Mouse (Mus musculus): Measurements from ENCODE around the gene Ccdc149. TPM values are rescaled to one million over a fixed set of nuclear protein-coding genes. Genes with fewer than 3 reads are reported as not detected.

The Ccdc149 gene
- 9.3 and 9.5 TPM in 2 replicates for polyA plus RNA-seq (2014; fragmentation: Nextera tagmentation; extraction: Ambion mirVana)

GRCm38 (mm10) chr5:52470991-52471801 is at the start of gene Ccdc149:
Gene Ccdc149, minus strand, starts transcription at chr5:52471521.
- H3K9ac ChIP-seq (replicated peaks; ENCODE audit: low read length) = peak within 1 kb of the TSS; percentile 91
- H3K27ac ChIP-seq (replicated peaks; ENCODE audit: low read depth, low read length) = peak within 1 kb of the TSS; percentile 89
- peak within 1 kb of the TSS; percentile 84 for H3K4me2 ChIP-seq (ENCODE audit: low read length)
- peak; percentile 87 for DNase-seq
- no peaks in the 10 kb centered on the region for H3K36me3 ChIP-seq (ENCODE audit: control insufficient read depth, insufficient read depth, low read length)
- H3K9me3 ChIP-seq (ENCODE audit: control insufficient read depth, low read length) = no peaks in the 10 kb centered on the region
- peak; percentile 92 for ATAC-seq (ENCODE audit: low FRiP score, low TSS enrichment)
- peak within 1 kb of the TSS; percentile 72 for H3K4me3 ChIP-seq (replicated peaks; ENCODE audit: low read depth, low read length)
- H3K4me1 ChIP-seq (ENCODE audit: control insufficient read depth, insufficient read depth, low read length) = peaks cover 6% of the 10 kb centered on the region
- no peaks in the 10 kb centered on the region for H3K27me3 ChIP-seq (ENCODE audit: control insufficient read depth, insufficient read depth, low read length)
- under 1% methylated on average over 64 of the region's 65 CpGs for WGBS

- Histone ChIP-seq H3K27me3 (ENCODE audit: control insufficient read depth, insufficient read depth, low read length) (no peaks in the 10 kb centered on the region), H3K4me3 (replicated peaks; ENCODE audit: low read depth, low read length) (no peak overlapping the region), H3K36me3 (ENCODE audit: control insufficient read depth, insufficient read depth, low read length) (no peaks in the 10 kb centered on the region), H3K9ac (replicated peaks; ENCODE audit: low read length) (no peak overlapping the region), H3K9me3 (ENCODE audit: control insufficient read depth, low read length) (no peaks in the 10 kb centered on the region), H3K27ac (replicated peaks; ENCODE audit: low read depth, low read length) (no peak overlapping the region), H3K4me1 (ENCODE audit: control insufficient read depth, insufficient read depth, low read length) (peaks cover 4% of the 10 kb centered on the region; the same call in 1 of the 2 replicates), H3K4me2 (ENCODE audit: low read length) (no peak overlapping the region)
- no peak for ATAC-seq (ENCODE audit: low FRiP score, low TSS enrichment)
- DNase-seq = no peak
- WGBS = 89% methylated on average over 2 of the region's 2 CpGs
Observed at GRCm38 (mm10) chr5:52519921-52520320, 48.6 kb upstream of the Ccdc149 start.

- Histone ChIP-seq H3K9ac (replicated peaks; ENCODE audit: low read length) (peak overlapping the region; percentile 53), H3K4me1 (ENCODE audit: control insufficient read depth, insufficient read depth, low read length) (peaks cover 4% of the 10 kb centered on the region; the same call in 1 of the 2 replicates), H3K4me3 (replicated peaks; ENCODE audit: low read depth, low read length) (peak overlapping the region; percentile 29), H3K4me2 (ENCODE audit: low read length) (peak overlapping the region; percentile 63), H3K36me3 (ENCODE audit: control insufficient read depth, insufficient read depth, low read length) (no peaks in the 10 kb centered on the region), H3K27me3 (ENCODE audit: control insufficient read depth, insufficient read depth, low read length) (no peaks in the 10 kb centered on the region), H3K27ac (replicated peaks; ENCODE audit: low read depth, low read length) (0 out of 2 replicates have a peak overlapping the region, but pooled peaks have one; percentile 43), H3K9me3 (ENCODE audit: control insufficient read depth, low read length) (no peaks in the 10 kb centered on the region)
- DNase-seq (peak; percentile 76), ATAC-seq (ENCODE audit: low FRiP score, low TSS enrichment) (peak; percentile 60; the same call in 1 of the 2 replicates)
- 15% methylated on average over 21 of the region's 21 CpGs for WGBS
Observed at GRCm38 (mm10) chr5:52516072-52516476, 44.8 kb upstream of the Ccdc149 start.

GRCm38 (mm10) chr5:52515246-52516021 is 44.1 kb upstream of the Ccdc149 start:
- Histone ChIP-seq H3K27me3 (ENCODE audit: control insufficient read depth, insufficient read depth, low read length) (no peaks in the 10 kb centered on the region), H3K27ac (replicated peaks; ENCODE audit: low read depth, low read length) (0 out of 2 replicates have a peak overlapping the region, but pooled peaks have one; percentile 43), H3K4me3 (replicated peaks; ENCODE audit: low read depth, low read length) (peak overlapping the region; percentile 29), H3K36me3 (ENCODE audit: control insufficient read depth, insufficient read depth, low read length) (no peaks in the 10 kb centered on the region), H3K4me1 (ENCODE audit: control insufficient read depth, insufficient read depth, low read length) (peaks cover 4% of the 10 kb centered on the region; the same call in 1 of the 2 replicates), H3K9ac (replicated peaks; ENCODE audit: low read length) (peak overlapping the region; percentile 53), H3K4me2 (ENCODE audit: low read length) (peak overlapping the region; percentile 63), H3K9me3 (ENCODE audit: control insufficient read depth, low read length) (no peaks in the 10 kb centered on the region)
- DNase-seq (peak; percentile 91), ATAC-seq (ENCODE audit: low FRiP score, low TSS enrichment) (peak; percentile 55; the same call in 1 of the 2 replicates)
- 18% methylated on average over 22 of the region's 22 CpGs for WGBS

GRCm38 (mm10) chr5:52511089-52511488 is 39.8 kb upstream of the Ccdc149 start:
- no peak for DNase-seq
- no peaks in the 10 kb centered on the region for H3K9me3 ChIP-seq (ENCODE audit: control insufficient read depth, low read length)
- no peak overlapping the region for H3K9ac ChIP-seq (replicated peaks; ENCODE audit: low read length)
- H3K4me1 ChIP-seq (ENCODE audit: control insufficient read depth, insufficient read depth, low read length) = peaks cover 2% of the 10 kb centered on the region; the same call in 1 of the 2 replicates
- H3K27me3 ChIP-seq (ENCODE audit: control insufficient read depth, insufficient read depth, low read length) = no peaks in the 10 kb centered on the region
- H3K4me3 ChIP-seq (replicated peaks; ENCODE audit: low read depth, low read length) = no peak overlapping the region
- 73% methylated on average over 3 of the region's 3 CpGs for WGBS
- H3K4me2 ChIP-seq (ENCODE audit: low read length) = no peak overlapping the region
- H3K36me3 ChIP-seq (ENCODE audit: control insufficient read depth, insufficient read depth, low read length) = no peaks in the 10 kb centered on the region
- H3K27ac ChIP-seq (replicated peaks; ENCODE audit: low read depth, low read length) = no peak overlapping the region
- no peak for ATAC-seq (ENCODE audit: low FRiP score, low TSS enrichment)

GRCm38 (mm10) chr5:52509416-52509815 is 38.1 kb upstream of the Ccdc149 start:
- Histone ChIP-seq H3K27me3 (ENCODE audit: control insufficient read depth, insufficient read depth, low read length) (no peaks in the 10 kb centered on the region), H3K9me3 (ENCODE audit: control insufficient read depth, low read length) (no peaks in the 10 kb centered on the region), H3K36me3 (ENCODE audit: control insufficient read depth, insufficient read depth, low read length) (no peaks in the 10 kb centered on the region), H3K27ac (replicated peaks; ENCODE audit: low read depth, low read length) (no peak overlapping the region), H3K4me3 (replicated peaks; ENCODE audit: low read depth, low read length) (no peak overlapping the region), H3K9ac (replicated peaks; ENCODE audit: low read length) (no peak overlapping the region), H3K4me1 (ENCODE audit: control insufficient read depth, insufficient read depth, low read length) (no peaks in the 10 kb centered on the region), H3K4me2 (ENCODE audit: low read length) (no peak overlapping the region)
- no peak for DNase-seq
- no peak for ATAC-seq (ENCODE audit: low FRiP score, low TSS enrichment)
- WGBS = 87% methylated on average over 6 of the region's 6 CpGs

GRCm38 (mm10) chr5:52504666-52505065 is 33.3 kb upstream of the Ccdc149 start:
- ATAC-seq (ENCODE audit: low FRiP score, low TSS enrichment) (no peak), DNase-seq (no peak)
- H3K4me1 ChIP-seq (ENCODE audit: control insufficient read depth, insufficient read depth, low read length) = no peaks in the 10 kb centered on the region
- WGBS = 86% methylated on average over 13 of the region's 13 CpGs
- H3K4me2 ChIP-seq (ENCODE audit: low read length) = no peak overlapping the region
- H3K27ac ChIP-seq (replicated peaks; ENCODE audit: low read depth, low read length) = no peak overlapping the region
- H3K4me3 ChIP-seq (replicated peaks; ENCODE audit: low read depth, low read length) = no peak overlapping the region
- no peaks in the 10 kb centered on the region for H3K9me3 ChIP-seq (ENCODE audit: control insufficient read depth, low read length)
- no peaks in the 10 kb centered on the region for H3K27me3 ChIP-seq (ENCODE audit: control insufficient read depth, insufficient read depth, low read length)
- H3K9ac ChIP-seq (replicated peaks; ENCODE audit: low read length) = no peak overlapping the region
- H3K36me3 ChIP-seq (ENCODE audit: control insufficient read depth, insufficient read depth, low read length) = no peaks in the 10 kb centered on the region

GRCm38 (mm10) chr5:52504148-52504547 is 32.8 kb upstream of the Ccdc149 start:
- 91% methylated on average over 11 of the region's 11 CpGs for WGBS
- no peak for DNase-seq
- ATAC-seq (ENCODE audit: low FRiP score, low TSS enrichment) = no peak

More at GRCm38 (mm10) chr5:52504148-52504547, 32.8 kb upstream of the Ccdc149 start:
- Histone ChIP-seq H3K4me1 (ENCODE audit: control insufficient read depth, insufficient read depth, low read length) (no peaks in the 10 kb centered on the region), H3K4me3 (replicated peaks; ENCODE audit: low read depth, low read length) (no peak overlapping the region), H3K27me3 (ENCODE audit: control insufficient read depth, insufficient read depth, low read length) (no peaks in the 10 kb centered on the region), H3K36me3 (ENCODE audit: control insufficient read depth, insufficient read depth, low read length) (no peaks in the 10 kb centered on the region), H3K27ac (replicated peaks; ENCODE audit: low read depth, low read length) (no peak overlapping the region), H3K9ac (replicated peaks; ENCODE audit: low read length) (no peak overlapping the region), H3K9me3 (ENCODE audit: control insufficient read depth, low read length) (no peaks in the 10 kb centered on the region), H3K4me2 (ENCODE audit: low read length) (no peak overlapping the region)

All from midbrain, embryonic 14.5 days (tissue).